Mouse (Mus musculus) left cerebral cortex, adult 8-10 months (tissue): Measurements from ENCODE around the gene Ucn. TPM values are rescaled to one million over a fixed set of nuclear protein-coding genes. Genes with fewer than 3 reads are reported as not detected.

Experiments
- DNase-seq, 2 experiments: peaks; one replicate each; pipeline ENCODE4 v3.0.0; 2022; ENCODE audit warnings: low spot score in 2 of 2
- total RNA-seq, 4 experiments: library from RNA; stranded (reverse); gene quantifications; 2 replicates each; pipeline ENCODE4 v1.2.4; 2022

The Ucn gene
- total RNA-seq, 4 experiments from 2014 or later = 2.3 TPM; not detected in 3

DNA sequence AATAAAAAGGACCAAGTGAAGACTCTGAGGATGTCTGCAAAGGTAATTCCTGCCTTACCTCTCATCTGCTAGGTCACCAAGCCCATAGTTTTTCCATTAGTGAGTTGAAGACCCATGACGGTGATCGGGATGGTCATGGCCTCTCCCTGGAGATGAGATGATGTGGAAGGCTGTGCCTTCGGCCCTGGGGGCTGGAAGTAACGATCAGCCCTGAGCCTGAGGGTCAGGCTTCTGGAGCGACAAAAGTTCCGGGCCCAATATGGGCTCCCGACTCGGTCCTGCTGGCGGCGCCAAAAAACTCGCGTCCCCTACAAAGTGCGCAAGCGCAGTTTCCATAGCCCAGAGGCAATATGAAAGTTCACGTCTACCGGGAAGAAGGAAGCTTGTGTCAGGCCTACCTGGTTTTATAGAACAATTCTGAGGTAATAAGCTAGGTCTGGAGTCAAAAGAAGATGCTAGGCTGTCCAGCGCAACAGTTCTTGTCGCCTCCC, 30.6 kb downstream of the Ucn start, which contains the start of gene Slc30a3:
Gene Slc30a3 (minus strand): TSS at position 238 of the 491 bp plus-strand sequence.
- DNase-seq = no peak

DNA sequence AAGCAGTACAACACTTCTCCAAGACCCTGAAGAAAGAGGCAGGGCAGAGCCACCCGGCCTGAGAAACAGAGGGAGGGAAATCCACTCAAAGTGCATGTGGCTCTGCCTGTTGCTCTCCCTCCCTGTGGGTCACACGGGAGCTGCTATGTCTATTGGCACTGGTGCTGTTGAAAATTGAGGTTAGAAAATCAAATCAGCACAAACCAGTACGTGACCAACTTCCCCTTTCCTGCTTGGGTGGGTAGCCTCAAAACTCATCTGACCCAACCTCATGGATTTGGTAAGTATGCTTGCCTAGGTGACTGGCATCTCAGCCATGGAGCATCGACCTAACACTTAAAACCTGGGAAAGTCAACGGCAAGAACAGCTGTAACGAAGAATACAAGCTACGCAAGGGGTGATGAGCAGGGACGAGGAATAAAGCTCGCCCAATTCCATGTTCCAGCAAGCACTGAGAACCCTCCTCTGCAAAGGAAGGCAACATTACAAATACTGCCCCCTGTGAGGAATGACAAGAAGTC, 32.8 kb downstream of the Ucn start, which contains the start of gene Dnajc5g:
Gene Dnajc5g (plus strand): TSS at position 472 of the 522 bp plus-strand sequence.
- DNase-seq = no peak

DNA sequence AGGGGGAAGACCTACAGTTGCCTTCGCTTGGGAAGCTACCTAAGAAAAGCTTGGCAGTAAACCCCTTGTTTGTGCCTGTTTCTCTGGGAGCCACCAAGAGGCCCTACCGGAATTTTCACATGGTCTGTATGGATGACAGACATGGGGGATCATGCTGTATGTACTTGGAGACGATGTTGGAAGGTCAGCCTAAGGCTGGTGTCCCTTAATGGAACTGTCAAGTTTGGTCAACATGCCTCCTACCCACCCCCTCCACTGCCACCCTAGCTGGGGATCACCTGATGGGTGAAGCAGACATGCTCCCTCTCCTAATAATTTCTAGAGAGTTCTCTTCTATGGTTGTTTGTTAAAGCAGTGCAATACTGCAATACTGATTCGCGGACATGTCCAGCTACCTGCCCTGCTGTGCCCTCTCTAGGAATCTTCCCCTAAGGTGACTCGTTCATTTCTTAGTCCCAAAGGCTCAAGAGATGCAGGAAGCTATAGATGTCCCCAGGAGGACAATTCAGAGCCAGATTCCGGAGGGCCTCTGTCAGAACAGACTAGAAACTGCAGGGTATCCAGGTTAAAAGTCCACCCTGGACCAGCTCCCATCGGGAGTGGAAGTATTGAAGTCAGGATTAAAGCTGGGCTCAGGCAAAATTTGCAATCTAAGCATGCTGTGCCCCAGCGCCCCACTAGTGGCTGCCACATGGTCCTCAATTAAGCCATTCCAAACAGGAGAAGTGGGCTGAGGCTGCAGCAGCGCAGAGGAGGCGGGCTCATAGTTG, 42.7 kb downstream of the Ucn start:
- DNase-seq = no peak

DNA sequence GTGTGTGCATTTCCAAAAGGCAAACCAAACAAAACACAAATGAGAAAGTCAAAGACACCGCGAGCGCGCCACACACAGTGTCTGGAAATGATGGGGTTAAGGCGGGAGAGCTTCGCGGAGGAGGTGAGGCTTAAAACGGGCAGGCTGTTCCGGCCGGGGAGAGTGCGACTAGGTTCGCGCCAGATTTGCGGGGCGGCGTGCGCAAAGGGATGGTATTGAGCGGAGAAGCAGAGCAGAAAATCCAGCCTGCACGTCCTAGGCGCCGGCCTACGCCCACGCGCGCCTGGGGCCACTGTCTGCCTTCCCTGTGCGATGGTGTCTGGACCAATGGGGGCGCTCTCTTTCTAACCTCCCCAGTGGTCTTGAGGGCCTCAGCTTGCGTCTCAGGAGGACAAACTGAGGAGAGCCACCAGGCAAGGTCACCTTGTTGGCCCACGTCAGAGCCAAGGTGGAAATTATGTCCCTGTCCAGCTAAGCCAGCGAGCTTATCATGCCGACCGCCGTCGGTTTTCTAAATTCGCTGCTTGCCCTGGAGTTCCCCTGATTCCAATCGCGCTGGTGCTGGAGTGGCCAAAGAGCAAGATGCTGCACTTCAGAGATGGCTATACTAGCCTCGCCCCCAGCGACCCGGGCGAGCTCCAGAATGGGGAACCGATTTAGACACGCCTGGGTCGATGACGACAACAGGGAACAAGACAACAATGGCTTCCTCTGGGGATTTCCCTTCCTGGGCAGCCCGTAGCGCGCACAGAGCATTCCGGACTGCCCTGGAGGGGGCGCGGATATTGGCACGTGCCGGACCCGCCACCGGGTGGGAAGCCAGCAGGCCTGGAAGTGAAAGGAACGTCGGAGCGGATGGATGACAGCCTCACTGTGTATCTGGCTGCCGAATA, 43.6 kb downstream of the Ucn start:
- DNase-seq = no peak

DNA sequence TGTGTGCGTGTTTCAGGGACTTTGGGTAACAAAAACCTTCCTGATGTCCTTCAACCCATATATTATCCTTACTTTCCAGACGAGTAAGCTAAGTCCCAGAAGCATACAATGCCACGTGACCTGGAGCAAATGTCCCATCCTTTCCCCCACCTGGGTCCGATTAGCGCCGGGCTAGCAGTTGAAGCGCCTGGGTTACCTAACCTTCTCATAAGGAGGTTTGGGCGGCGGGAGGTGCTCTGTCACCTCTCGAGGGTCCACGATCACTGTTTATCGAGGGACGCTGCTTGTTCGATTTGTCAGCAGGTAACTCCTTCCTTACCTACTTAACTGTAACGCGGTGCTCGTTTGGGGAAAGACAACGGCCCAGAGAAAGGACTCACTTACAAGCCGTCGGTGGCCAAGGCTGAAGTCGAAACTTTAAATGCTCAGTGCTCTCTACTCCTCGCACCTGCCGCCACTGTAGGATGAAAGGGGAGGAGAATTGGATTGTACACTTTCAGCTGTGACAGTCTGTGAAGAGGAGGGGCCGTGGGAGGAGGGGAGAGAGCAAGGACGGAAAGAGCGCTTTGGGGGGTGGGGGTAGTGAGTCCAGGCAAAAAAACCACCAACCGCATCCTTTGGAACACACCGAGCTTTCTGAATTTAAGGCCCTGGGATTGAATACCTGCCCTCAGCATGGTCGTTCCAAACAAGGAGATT, 44.4 kb downstream of the Ucn start:
- DNase-seq = no peak

DNA sequence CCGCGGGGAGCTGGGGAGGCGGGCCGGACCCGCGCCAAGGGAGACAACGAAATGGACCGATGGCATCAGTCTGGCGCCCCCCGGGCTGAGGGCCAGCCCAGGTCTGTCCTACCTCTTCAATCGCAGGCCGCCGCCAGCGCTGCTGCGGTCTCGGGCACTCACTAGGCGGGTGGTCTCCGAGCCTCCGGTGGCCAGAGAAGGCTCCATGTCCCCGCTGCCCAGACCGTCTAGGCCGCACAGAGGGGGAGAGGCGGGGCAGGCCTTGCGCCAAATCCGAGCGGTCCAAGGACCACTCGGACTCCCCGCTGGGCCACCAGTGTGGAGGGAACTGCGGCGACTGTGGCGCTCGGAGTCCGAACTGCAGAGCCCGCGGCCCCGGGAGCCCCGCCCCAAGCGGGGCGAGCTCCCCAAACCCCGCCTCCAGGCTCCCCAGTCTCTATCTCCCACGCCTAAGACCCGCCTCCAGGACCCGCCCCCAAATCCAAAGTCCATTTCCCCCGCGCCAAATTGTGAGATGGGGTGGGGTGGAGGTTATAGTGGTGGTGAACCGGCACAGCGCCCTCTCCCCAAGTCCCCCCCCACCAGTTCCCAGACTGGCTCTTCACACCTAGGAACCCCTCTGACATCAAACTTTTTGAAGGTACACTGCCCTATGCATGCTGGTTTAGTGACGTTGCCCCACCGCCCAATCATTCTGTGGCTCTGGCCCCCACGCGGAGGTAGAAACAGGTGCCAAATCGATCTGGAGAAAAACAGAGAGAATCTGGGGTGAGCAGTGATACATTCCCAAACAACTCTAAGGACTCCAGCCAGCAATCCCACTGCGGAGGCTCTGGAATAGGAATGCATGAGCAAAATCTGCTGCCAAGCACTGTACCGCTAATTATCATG, 45.2 kb downstream of the Ucn start:
- peak in 1 of 2 experiments; percentile 69 for DNase-seq

DNA sequence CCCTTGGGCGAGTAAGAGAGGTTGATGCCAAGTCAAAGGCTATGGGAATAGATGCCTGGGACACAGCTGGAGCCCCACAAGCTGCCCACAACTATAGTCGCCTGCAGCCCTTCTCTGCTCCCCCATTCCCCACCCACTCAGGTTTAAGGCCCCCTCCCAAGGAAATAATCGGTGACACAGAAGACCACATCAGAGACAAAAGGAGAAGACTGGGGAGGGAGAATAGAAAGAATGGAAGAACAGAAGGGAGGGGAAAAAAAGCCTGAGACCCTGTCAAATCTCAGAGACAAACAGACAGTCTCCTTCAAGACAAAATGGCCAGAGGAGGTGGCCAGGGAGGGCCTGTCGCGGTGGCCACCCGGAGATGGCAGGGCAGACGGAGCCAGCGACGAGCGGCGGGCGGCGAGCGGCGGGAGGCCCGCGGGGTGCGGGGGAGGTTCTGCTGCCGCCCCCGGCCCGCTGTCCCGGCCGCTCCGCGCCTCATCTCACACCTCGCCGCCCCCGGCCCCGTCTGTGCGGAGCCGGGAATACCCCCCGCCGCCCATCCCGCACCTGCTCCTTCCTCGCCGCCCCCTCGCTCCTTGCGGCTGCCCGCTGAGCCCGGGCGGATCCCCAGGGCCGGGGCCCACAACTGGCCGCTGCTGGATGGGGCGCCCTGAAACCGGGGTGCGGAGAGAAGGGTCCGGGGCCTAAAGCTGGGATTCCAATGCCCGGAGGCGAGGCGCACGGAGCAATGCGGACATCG, 46.2 kb downstream of the Ucn start:
- DNase-seq = peak in 1 of 2 experiments; percentile 70

Other genes starting within 250 kb of the Ucn start
- 100 to 1,000 TPM in 1 of 4 experiments, 10 to 100 TPM in 3; 86.3 to 105 (median 90.6) TPM for gene Ost4, start 231.0 kb downstream of the Ucn start, total RNA-seq
- 1 to 10 TPM; 2.3 to 4.2 (median 2.8) TPM for gene Emilin1, start 225.4 kb downstream of the Ucn start, total RNA-seq
- 10 to 100 TPM; 16.2 to 21.5 (median 18.9) TPM for gene Khk, start 217.4 kb downstream of the Ucn start, total RNA-seq
- 10 to 100 TPM; 23.9 to 28.0 (median 27.1) TPM for gene Cgref1, start 193.2 kb downstream of the Ucn start, total RNA-seq
- 100 to 1,000 TPM; 114 to 135 (median 128) TPM for gene Preb, start 178.5 kb downstream of the Ucn start, total RNA-seq
- gene Tcf23, start 170.2 kb downstream of the Ucn start, total RNA-seq = under 1 TPM; 0.12 to 0.27 (median 0.16) TPM
- gene Atraid, start 90.5 kb downstream of the Ucn start, total RNA-seq = 10 to 100 TPM; 77.1 to 86.3 (median 80.2) TPM
- 10 to 100 TPM; 16.1 to 22.2 (median 20.6) TPM for gene Slc5a6, start 89.9 kb downstream of the Ucn start, total RNA-seq
- 10 to 100 TPM; 16.8 to 28.5 (median 20.1) TPM for gene Cad, start 84.0 kb downstream of the Ucn start, total RNA-seq
- gene Dnajc5g, start 32.5 kb downstream of the Ucn start, total RNA-seq = not detected
- gene Slc30a3, start 30.6 kb downstream of the Ucn start, total RNA-seq = 100 to 1,000 TPM; 102 to 124 (median 110) TPM
- 1 to 10 TPM in 2 of 4 experiments, under 1 TPM in 2; 0.50 to 2.0 (median 1.1) TPM for gene Trim54, start 22.1 kb downstream of the Ucn start, total RNA-seq
- gene Mpv17, start 15.4 kb upstream of the Ucn start, total RNA-seq = 10 to 100 TPM; 44.3 to 56.1 (median 49.9) TPM
- gene Gm29609, start 41.1 kb upstream of the Ucn start, total RNA-seq = 1 to 10 TPM; 1.8 to 6.0 (median 2.5) TPM
- 10 to 100 TPM; 49.8 to 65.0 (median 58.1) TPM for gene Gtf3c2, start 41.3 kb upstream of the Ucn start, total RNA-seq
- gene Snx17, start 54.4 kb upstream of the Ucn start, total RNA-seq = 10 to 100 TPM; 80.7 to 85.0 (median 83.6) TPM
- 10 to 100 TPM; 30.1 to 37.0 (median 36.1) TPM for gene Eif2b4, start 54.6 kb upstream of the Ucn start, total RNA-seq
- 10 to 100 TPM; 24.1 to 31.4 (median 28.4) TPM for gene Zfp513, start 63.5 kb upstream of the Ucn start, total RNA-seq
- 10 to 100 TPM; 64.9 to 77.9 (median 75.5) TPM for gene Ppm1g, start 81.9 kb upstream of the Ucn start, total RNA-seq
- 10 to 100 TPM; 85.2 to 91.1 (median 87.6) TPM for gene Nrbp1, start 102.0 kb upstream of the Ucn start, total RNA-seq
- under 1 TPM in 2 of 4 experiments, not detected in 2; 0.74 to 0.89 TPM for gene Gm9970, start 102.4 kb upstream of the Ucn start, total RNA-seq
- gene Krtcap3, start 112.9 kb upstream of the Ucn start, total RNA-seq = 1 to 10 TPM; 1.5 to 3.6 (median 2.5) TPM
- 10 to 100 TPM; 75.0 to 98.2 (median 83.8) TPM for gene Ift172, start 152.3 kb upstream of the Ucn start, total RNA-seq
- gene Fndc4, start 157.3 kb upstream of the Ucn start, total RNA-seq = 100 to 1,000 TPM; 132 to 144 (median 133) TPM
- gene Gckr, start 158.6 kb upstream of the Ucn start, total RNA-seq = under 1 TPM in 2 of 4 experiments, not detected in 2; 0.11 to 0.44 TPM